Comparison of ENCODE assay signal across 26 mouse cellular contexts in genomic region chr9:31440366-31440765, GRCm38 (mm10). TPM values are rescaled to one million over a fixed set of nuclear protein-coding genes. Genes with fewer than 3 reads are reported as not detected.
DNase-seq lines count a peak whose midpoint lies in the region; ATAC-seq and TF ChIP-seq lines count a peak whose summit lies in the region.
"Had no signal": no experiment of that assay in that cellular context is flagged by ENCODE, and none has a peak within 500 bp of the region (broad histone marks: within the 10 kb centered on the region; RNA-seq: fewer than 3 reads in every experiment).

No protein-coding gene starts in this region.

- in situ Hi-C loops in ES-E14 (cut with MboI; ENCODE audit: low sequenced_read_pairs in 2 of 2, unreplicated experiment in 2 of 2): no loop called here

- H3K27me3 ChIP-seq in intestine, postnatal 0 days (replicated peaks; ENCODE audit: control insufficient read depth, insufficient read depth, low read length): no peaks in the 10 kb centered on the region
- no peaks in the 10 kb centered on the region for H3K27me3 ChIP-seq in intestine, embryonic 15.5 days (replicated peaks)
- H3K27me3 ChIP-seq in embryonic facial prominence, embryonic 10.5 days (replicated peaks; ENCODE audit: low read depth, poor library complexity, severe bottlenecking): no peaks in the 10 kb centered on the region
- H3K27me3 ChIP-seq: CH12.LX; embryonic facial prominence, embryonic 12.5 days; forebrain, embryonic 13.5 days; forebrain, embryonic 15.5 days had no signal

- DNase-seq in ES-E14 (ENCODE audit: low read depth, low spot score) (no peak), ZHBTc4 (ENCODE audit: low read depth, low spot score) (peak; percentile 50)
- no peak for DNase-seq in cerebellum, adult 8-10 months
- DNase-seq in embryonic facial prominence, embryonic 10.5 days (ENCODE audit: low spot score): no peak
- DNase-seq in adrenal gland, postnatal 4 days (ENCODE audit: low spot score in 2 of 2): no peak
- DNase-seq: adrenal gland, adult 2 months; adrenal gland, postnatal 10 days; adrenal gland, postnatal 25 days; B cell, adult 2 months; cerebellum, adult 11-12 months; cerebellum, adult 2 months; cerebellum, adult 9-11 months; cerebellum, postnatal 14 days; cerebellum, postnatal 36 days; embryo, embryonic 11 days; forebrain, postnatal 0 days had no signal

- H3K27ac ChIP-seq in intestine, postnatal 0 days (ENCODE audit: low read depth, low read length): peak overlapping the region; percentile 55
- no peak overlapping the region; the same call in 1 of the 2 replicates for H3K27ac ChIP-seq in intestine, embryonic 15.5 days
- H3K27ac ChIP-seq in ES-E14 (ENCODE audit: insufficient read depth, low read depth, low read length, poor library complexity, severe bottlenecking): peak overlapping the region; percentile 48
- H3K27ac ChIP-seq in embryonic facial prominence, embryonic 10.5 days (replicated peaks): no peak overlapping the region
- H3K27ac ChIP-seq: embryonic facial prominence, embryonic 12.5 days; forebrain, embryonic 13.5 days; forebrain, embryonic 15.5 days had no signal

- H3K4me3 ChIP-seq in intestine, postnatal 0 days (ENCODE audit: low read depth, low read length): no peak overlapping the region
- no peak overlapping the region for H3K4me3 ChIP-seq in intestine, embryonic 15.5 days (replicated peaks)
- no peak overlapping the region for H3K4me3 ChIP-seq in ES-E14 (ENCODE audit: insufficient read depth in 1 of 2, low read depth in 1 of 2, low read length in 2 of 2, poor library complexity in 1 of 2, severe bottlenecking in 1 of 2)
- H3K4me3 ChIP-seq in embryonic facial prominence, embryonic 10.5 days: no peak overlapping the region
- H3K4me3 ChIP-seq: embryonic facial prominence, embryonic 12.5 days; forebrain, embryonic 13.5 days; forebrain, embryonic 15.5 days had no signal

- H3K9ac ChIP-seq in intestine, postnatal 0 days (ENCODE audit: low read depth, low read length): no peak overlapping the region
- H3K9ac ChIP-seq in intestine, embryonic 15.5 days: no peak overlapping the region
- no peak overlapping the region for H3K9ac ChIP-seq in ES-E14 (ENCODE audit: insufficient read depth, low read depth, low read length, poor library complexity, severe bottlenecking)
- H3K9ac ChIP-seq: embryonic facial prominence, embryonic 12.5 days; forebrain, embryonic 13.5 days; forebrain, embryonic 15.5 days; forebrain, postnatal 0 days had no signal

- ATAC-seq in intestine, postnatal 0 days: no peak
- no peak for ATAC-seq in intestine, embryonic 15.5 days
- ATAC-seq: CD4-positive, CD25-positive, alpha-beta regulatory T cell, adult 4 months; forebrain, embryonic 13.5 days; forebrain, embryonic 15.5 days; forebrain, postnatal 0 days had no signal

- H3K4me2 ChIP-seq in intestine, postnatal 0 days (replicated peaks; ENCODE audit: low read depth): no peak overlapping the region
- no peak overlapping the region for H3K4me2 ChIP-seq in intestine, embryonic 15.5 days (replicated peaks)
- H3K4me2 ChIP-seq: embryonic facial prominence, embryonic 12.5 days; forebrain, embryonic 13.5 days; forebrain, embryonic 15.5 days had no signal

- H3K4me1 ChIP-seq in intestine, postnatal 0 days (replicated peaks; ENCODE audit: control insufficient read depth, insufficient read depth, low read length): no peaks in the 10 kb centered on the region
- no peaks in the 10 kb centered on the region for H3K4me1 ChIP-seq in intestine, embryonic 15.5 days (replicated peaks)
- H3K4me1 ChIP-seq in ES-E14 (ENCODE audit: control insufficient read depth in 2 of 2, insufficient read depth in 2 of 2, low read length in 2 of 2, poor library complexity in 1 of 2): peaks cover 7 to 28% of the 10 kb centered on the region in 2 experiments
- H3K4me1 ChIP-seq in embryonic facial prominence, embryonic 10.5 days: peaks cover 5% of the 10 kb centered on the region; the same call in 1 of the 2 replicates
- H3K4me1 ChIP-seq: embryonic facial prominence, embryonic 12.5 days; forebrain, embryonic 13.5 days; forebrain, embryonic 15.5 days had no signal

- no peaks in the 10 kb centered on the region for H3K9me3 ChIP-seq in intestine, postnatal 0 days (ENCODE audit: control insufficient read depth)
- H3K9me3 ChIP-seq in intestine, embryonic 15.5 days: no peaks in the 10 kb centered on the region
- H3K9me3 ChIP-seq in ES-E14 (ENCODE audit: control insufficient read depth, insufficient read depth, low read depth, low read length): no peaks in the 10 kb centered on the region
- H3K9me3 ChIP-seq in embryonic facial prominence, embryonic 10.5 days: no peaks in the 10 kb centered on the region
- H3K9me3 ChIP-seq: embryonic facial prominence, embryonic 12.5 days; forebrain, embryonic 13.5 days; forebrain, embryonic 15.5 days had no signal

- H3K36me3 ChIP-seq in intestine, postnatal 0 days (ENCODE audit: control insufficient read depth, insufficient read depth): no peaks in the 10 kb centered on the region
- H3K36me3 ChIP-seq in intestine, embryonic 15.5 days: no peaks in the 10 kb centered on the region
- H3K36me3 ChIP-seq in ES-E14 (ENCODE audit: control insufficient read depth, insufficient read depth, low read length, poor library complexity, severe bottlenecking): no peaks in the 10 kb centered on the region
- no peaks in the 10 kb centered on the region for H3K36me3 ChIP-seq in embryonic facial prominence, embryonic 10.5 days (replicated peaks)
- H3K36me3 ChIP-seq: embryonic facial prominence, embryonic 12.5 days; forebrain, embryonic 15.5 days had no signal

- no peak for TF ChIP-seq CTCF in intestine, postnatal 0 days (IDR thresholded peaks at IDR 0.05; ENCODE audit: low read depth)

- 85% methylated on average over 5 of the region's 5 CpGs for WGBS in intestine, postnatal 0 days
- 91% methylated on average over 5 of the region's 5 CpGs for WGBS in intestine, embryonic 15.5 days
- WGBS in embryonic facial prominence, embryonic 10.5 days: 88% methylated on average over 5 of the region's 5 CpGs

TF ChIP-seq in ES-E14, 5 proteins besides CTCF, POLR2A, EP300 and RAD21:
- TF ChIP-seq CHD2 (IDR thresholded peaks at IDR 0.05; ENCODE audit: low read depth, low read length): no peak
- no peak for TF ChIP-seq ZC3H11A (IDR thresholded peaks at IDR 0.05; ENCODE audit: borderline replicate concordance, low read depth, low read length)
- no peak for TF ChIP-seq MAFK (IDR thresholded peaks at IDR 0.05; ENCODE audit: insufficient read depth, low read depth, low read length)
- TF ChIP-seq ZNF384 (IDR thresholded peaks at IDR 0.05; ENCODE audit: low read depth, low read length): no peak
- no peak for TF ChIP-seq HCFC1 (IDR thresholded peaks at IDR 0.05; ENCODE audit: borderline replicate concordance, insufficient read depth, low read length)

RNA-seq across cellular contexts. Expression of gene Tmem45b, which starts 23.9 kb away (rescaled TPM):
- 222 and 234 TPM in 2 replicates for polyA plus RNA-seq in intestine, postnatal 0 days (2015; fragmentation: Nextera tagmentation; extraction: Ambion mirVana)
- polyA plus RNA-seq in intestine, embryonic 15.5 days (2015; fragmentation: Nextera tagmentation; extraction: Ambion mirVana): 74.8 and 89.0 TPM in 2 replicates
- total RNA-seq in ES-E14 (2012; rRNA removed): 1.1 and 2.0 TPM in 2 replicates
- polyA plus RNA-seq in embryonic facial prominence, embryonic 10.5 days (2016; fragmentation: Nextera tagmentation; extraction: Ambion mirVana): not detected in 2 replicates
- total RNA-seq in adrenal gland, postnatal 4 days (2021): 1 to 10 TPM; 2.0 to 2.9 TPM
- total RNA-seq: CH12.LX; common myeloid progenitor, adult 5-6 weeks; forebrain, postnatal 0 days; MEL had no signal
- polyA plus RNA-seq: CD4-positive, CD25-positive, alpha-beta regulatory T cell, adult 4 months; forebrain, embryonic 11.5 days had no signal

RNA-seq across cellular contexts. Expression of gene Nfrkb, which starts 54.4 kb away (rescaled TPM):
- polyA plus RNA-seq in intestine, postnatal 0 days (2015; fragmentation: Nextera tagmentation; extraction: Ambion mirVana): 8.5 and 8.9 TPM in 2 replicates
- 17.3 and 18.2 TPM in 2 replicates for polyA plus RNA-seq in intestine, embryonic 15.5 days (2015; fragmentation: Nextera tagmentation; extraction: Ambion mirVana)
- 26.1 and 32.4 TPM in 2 replicates for total RNA-seq in ES-E14 (2012; rRNA removed)
- polyA plus RNA-seq in embryonic facial prominence, embryonic 10.5 days (2016; fragmentation: Nextera tagmentation; extraction: Ambion mirVana): 20.2 and 22.0 TPM in 2 replicates
- 10 to 100 TPM; 40.3 to 42.0 TPM for total RNA-seq in adrenal gland, postnatal 4 days (2021)

Comparison
In these comparisons a context has a peak if more than half of its experiments do, and no peak if none do; other contexts are left out.
1. H3K27ac ChIP-seq: peak in intestine, postnatal 0 days (single experiment) and ES-E14 (single experiment); none in intestine, embryonic 15.5 days (single experiment) and embryonic facial prominence, embryonic 10.5 days (single experiment).
2. RNA of gene Tmem45b, which starts 23.9 kb away (polyA plus RNA-seq): 222 to 234 TPM in intestine, postnatal 0 days and 74.8 to 89.0 TPM in intestine, embryonic 15.5 days; not detected in embryonic facial prominence, embryonic 10.5 days; every median in the first group is over 10 times any median in the second.